Mouse (Mus musculus): ENCODE measurements around the gene Defb46.

GRCm38 (mm10) chr8:19259667-19260066, 20.0 kb downstream of the Defb46 start:
- TF ChIP-seq CTCF (conservative IDR thresholded peaks at IDR 0.05; ENCODE audit: insufficient read depth, insufficient read length, low read depth, low read length), result no peak
- no peak for TF ChIP-seq POLR2A (IDR thresholded peaks at IDR 0.05; ENCODE audit: low read depth, low read length)

Measured in kidney, adult 2 months (tissue).